Mouse (Mus musculus) E14TG2a.4 (cell line): ENCODE measurements around the gene D630045J12Rik.
A peak's percentile ranks its signal among the peaks of the same experiment; 100 is the strongest.

Experiments
- H3K27me3 ChIP-seq: 2 replicates; pipeline ENCODE4 v1.6.1; 2014; ENCODE audit warnings: low read length, control low read depth; ENCODE audit not compliant: insufficient read depth
- H3K36me3 ChIP-seq: 2 replicates; pipeline ENCODE4 v1.6.1; 2014; ENCODE audit warnings: low read length, control low read depth; ENCODE audit not compliant: insufficient read depth
- H3K4me1 ChIP-seq: replicated peaks from 2 replicates; pipeline ENCODE4 v1.6.1; 2014; ENCODE audit warnings: low read depth, low read length, control low read depth
- H3K4me3 ChIP-seq: replicated peaks from 2 replicates; pipeline ENCODE4 v1.5.1; 2014; ENCODE audit warnings: mild to moderate bottlenecking, low read length
- H3K9me3 ChIP-seq: 2 replicates; pipeline ENCODE4 v1.6.1; 2014; ENCODE audit warnings: low read length, control low read depth
- CTCF ChIP-seq: conservative IDR thresholded peaks from 2 replicates; pipeline ENCODE4 v1.5.1; 2014; ENCODE audit warnings: low read length
- NANOG ChIP-seq: IDR thresholded peaks from 2 replicates; pipeline ENCODE4 v1.6.1; 2014; ENCODE audit warnings: borderline replicate concordance, low read length, mixed read lengths
- POU5F1 ChIP-seq: IDR thresholded peaks from 2 replicates; pipeline ENCODE4 v1.6.1; 2014; ENCODE audit warnings: low read length, borderline replicate concordance

The D630045J12Rik gene

GRCm38 (mm10) chr6:38164705-38165104 is 89.1 kb downstream of the D630045J12Rik start:
- Histone ChIP-seq H3K9me3 (no peaks in the 10 kb centered on the region), H3K4me1 (peaks cover 3% of the 10 kb centered on the region; the same call in 1 of the 2 replicates), H3K36me3 (0 out of 2 replicates have a peak, but pooled peaks cover 3% of the 10 kb centered on the region), H3K4me3 (no peak overlapping the region), H3K27me3 (no peaks in the 10 kb centered on the region)
- TF ChIP-seq NANOG, result no peak
- no peak for TF ChIP-seq POU5F1
- TF ChIP-seq CTCF, result no peak

GRCm38 (mm10) chr6:38162825-38163504 is 90.8 kb downstream of the D630045J12Rik start:
- Histone ChIP-seq H3K4me3 (no peak overlapping the region), H3K4me1 (peaks cover 20% of the 10 kb centered on the region)
- TF ChIP-seq CTCF, result no peak

GRCm38 (mm10) chr6:38160556-38160955 is 93.3 kb downstream of the D630045J12Rik start:
- H3K4me3 ChIP-seq, result no peak overlapping the region
- peaks cover 9% of the 10 kb centered on the region; the same call in 1 of the 2 replicates for H3K27me3 ChIP-seq
- no peaks in the 10 kb centered on the region for H3K9me3 ChIP-seq
- H3K36me3 ChIP-seq, result 0 out of 2 replicates have a peak, but pooled peaks cover 3% of the 10 kb centered on the region
- H3K4me1 ChIP-seq, result peaks cover 36% of the 10 kb centered on the region
- no peak for TF ChIP-seq NANOG
- no peak for TF ChIP-seq POU5F1
- TF ChIP-seq CTCF, result no peak

More at GRCm38 (mm10) chr6:38162825-38163504, 90.8 kb downstream of the D630045J12Rik start:
- H3K9me3 ChIP-seq, result no peaks in the 10 kb centered on the region
- peaks cover 9% of the 10 kb centered on the region; the same call in 1 of the 2 replicates for H3K27me3 ChIP-seq
- 0 out of 2 replicates have a peak, but pooled peaks cover 3% of the 10 kb centered on the region for H3K36me3 ChIP-seq

- H3K4me1 ChIP-seq, result peaks cover 36% of the 10 kb centered on the region
Measured at GRCm38 (mm10) chr6:38160102-38160501, 93.7 kb downstream of the D630045J12Rik start.

GRCm38 (mm10) chr6:38159576-38159975 is 94.2 kb downstream of the D630045J12Rik start:
- no peaks in the 10 kb centered on the region for H3K9me3 ChIP-seq
- no peak overlapping the region for H3K4me3 ChIP-seq
- H3K27me3 ChIP-seq, result peaks cover 9% of the 10 kb centered on the region; the same call in 1 of the 2 replicates
- H3K36me3 ChIP-seq, result 0 out of 2 replicates have a peak, but pooled peaks cover 3% of the 10 kb centered on the region
- TF ChIP-seq NANOG, result no peak
- TF ChIP-seq POU5F1, result no peak
- no peak for TF ChIP-seq CTCF
- peaks cover 36% of the 10 kb centered on the region for H3K4me1 ChIP-seq

More at GRCm38 (mm10) chr6:38160102-38160501, 93.7 kb downstream of the D630045J12Rik start:
- H3K27me3 ChIP-seq, result peaks cover 9% of the 10 kb centered on the region; the same call in 1 of the 2 replicates
- H3K4me3 ChIP-seq, result no peak overlapping the region
- no peaks in the 10 kb centered on the region for H3K9me3 ChIP-seq
- TF ChIP-seq NANOG, result no peak
- peak; percentile 78 for TF ChIP-seq CTCF
- 0 out of 2 replicates have a peak, but pooled peaks cover 3% of the 10 kb centered on the region for H3K36me3 ChIP-seq

- Histone ChIP-seq H3K27me3 (peaks cover 9% of the 10 kb centered on the region; the same call in 1 of the 2 replicates), H3K4me1 (peaks cover 36% of the 10 kb centered on the region), H3K9me3 (no peaks in the 10 kb centered on the region), H3K4me3 (no peak overlapping the region), H3K36me3 (no peaks in the 10 kb centered on the region)
- TF ChIP-seq POU5F1 (no peak), CTCF (no peak), NANOG (no peak)
Measured at GRCm38 (mm10) chr6:38157925-38158324, 95.9 kb downstream of the D630045J12Rik start.

GRCm38 (mm10) chr6:38156204-38156603 is 97.6 kb downstream of the D630045J12Rik start:
- no peaks in the 10 kb centered on the region for H3K9me3 ChIP-seq
- H3K4me3 ChIP-seq, result no peak overlapping the region
- peaks cover 9% of the 10 kb centered on the region; the same call in 1 of the 2 replicates for H3K27me3 ChIP-seq
- no peak for TF ChIP-seq POU5F1
- H3K4me1 ChIP-seq, result peaks cover 36% of the 10 kb centered on the region
- no peaks in the 10 kb centered on the region for H3K36me3 ChIP-seq

GRCm38 (mm10) chr6:38152305-38152704 is 101.5 kb downstream of the D630045J12Rik start:
- Histone ChIP-seq H3K4me3 (no peak overlapping the region), H3K36me3 (0 out of 2 replicates have a peak, but pooled peaks cover 8% of the 10 kb centered on the region), H3K9me3 (no peaks in the 10 kb centered on the region), H3K4me1 (peaks cover 30% of the 10 kb centered on the region), H3K27me3 (no peaks in the 10 kb centered on the region)
- no peak for TF ChIP-seq NANOG
- no peak for TF ChIP-seq POU5F1
- TF ChIP-seq CTCF, result no peak

- H3K9me3 ChIP-seq, result no peaks in the 10 kb centered on the region
- TF ChIP-seq CTCF (no peak), NANOG (no peak), POU5F1 (no peak)
- H3K36me3 ChIP-seq, result peaks cover 14% of the 10 kb centered on the region; the same call in 1 of the 2 replicates
- H3K4me3 ChIP-seq, result no peak overlapping the region
- peaks cover 48% of the 10 kb centered on the region for H3K4me1 ChIP-seq
- no peaks in the 10 kb centered on the region for H3K27me3 ChIP-seq
Measured at GRCm38 (mm10) chr6:38149483-38149882, 104.3 kb downstream of the D630045J12Rik start.
